Mouse (Mus musculus) MEL (cell line): Measurements from ENCODE around the gene Tex35. TPM values are rescaled to one million over a fixed set of nuclear protein-coding genes. Genes with fewer than 3 reads are reported as not detected.

Experiments
- DNase-seq: peaks from one replicate; pipeline ENCODE4 v3.0.0; 2011; ENCODE audit warnings: low read depth, low spot score
- H3K27ac ChIP-seq: 2 replicates; pipeline ENCODE4 v1.5.1; 2012; ENCODE audit warnings: low read depth, mild to moderate bottlenecking, control low read depth, low read length, moderate library complexity; ENCODE audit not compliant: control insufficient read depth
- H3K27me3 ChIP-seq, 2 experiments: fragments of 150-350 bp in 1 of 2; sonication (generic) in 1 of 2; 2 replicates each; pipeline ENCODE4 v1.6.1; 2012; ENCODE audit warnings: low read length in 2 of 2, mild to moderate bottlenecking in 2 of 2, improper control_type of control experiment in 1 of 2, moderate library complexity in 1 of 2; ENCODE audit not compliant: insufficient read depth in 2 of 2, control insufficient read depth in 1 of 2
- H3K36me3 ChIP-seq, 2 experiments: 2 replicates each; pipeline ENCODE4 v1.6.1; 2012 to 2014; ENCODE audit warnings: low read length in 2 of 2, improper control_type of control experiment in 1 of 2, inconsistent platforms in 1 of 2, mild to moderate bottlenecking in 1 of 2; ENCODE audit not compliant: insufficient read depth in 2 of 2, control insufficient read depth in 1 of 2
- H3K4me1 ChIP-seq, 2 experiments: fragments of 150-350 bp in 1 of 2; sonication (generic) in 1 of 2; 2 replicates each; pipeline ENCODE4 v1.6.1; 2012; ENCODE audit warnings: low read length in 2 of 2, improper control_type of control experiment in 1 of 2, mild to moderate bottlenecking in 1 of 2; ENCODE audit not compliant: insufficient read depth in 2 of 2, control insufficient read depth in 1 of 2
- H3K4me3 ChIP-seq, 2 experiments: fragments of 150-350 bp in 1 of 2; sonication (generic) in 1 of 2; 2 replicates each; pipeline ENCODE4 v1.5.1; 2012; ENCODE audit warnings: low read depth in 2 of 2, low read length in 2 of 2, mild to moderate bottlenecking in 2 of 2, moderate library complexity in 2 of 2, control low read depth in 1 of 2, improper control_type of control experiment in 1 of 2; ENCODE audit not compliant: control insufficient read depth in 1 of 2, insufficient read depth in 1 of 2
- H3K79me2 ChIP-seq: 2 replicates; pipeline ENCODE4 v1.6.1; 2012; ENCODE audit warnings: mild to moderate bottlenecking, low read length, moderate library complexity; ENCODE audit not compliant: control insufficient read depth, poor library complexity, insufficient read depth
- H3K9ac ChIP-seq: 2 replicates; pipeline ENCODE4 v1.6.1; 2012; ENCODE audit warnings: low read depth, mild to moderate bottlenecking, control low read depth, low read length, moderate library complexity; ENCODE audit not compliant: control insufficient read depth, poor library complexity, severe bottlenecking
- H3K9me3 ChIP-seq: fragments of 150-350 bp; sonication (generic); replicated peaks from 2 replicates; pipeline ENCODE4 v1.6.1; 2012; ENCODE audit warnings: mild to moderate bottlenecking, low read length, improper control_type of control experiment, moderate library complexity; ENCODE audit not compliant: insufficient read depth
- CHD1 ChIP-seq: IDR thresholded peaks from 2 replicates; pipeline ENCODE4 v1.6.1; 2012; ENCODE audit warnings: low read depth, mild to moderate bottlenecking, inconsistent platforms, low read length, improper control_type of control experiment
- ELF1 ChIP-seq: IDR thresholded peaks from 2 replicates; pipeline ENCODE4 v1.6.1; 2014; ENCODE audit warnings: low read depth, mild to moderate bottlenecking, inconsistent platforms, low read length, improper control_type of control experiment, moderate library complexity
- EP300 ChIP-seq, 2 experiments: IDR thresholded peaks; 2 replicates each; pipeline ENCODE4 v1.6.1; 2011; ENCODE audit warnings: improper control_type of control experiment in 2 of 2, low read length in 2 of 2, low read depth in 1 of 2, mild to moderate bottlenecking in 1 of 2
- ETS1 ChIP-seq: IDR thresholded peaks from 2 replicates; pipeline ENCODE4 v1.6.1; 2012; ENCODE audit warnings: low read depth, mild to moderate bottlenecking, inconsistent platforms, low read length, improper control_type of control experiment, moderate library complexity
- GATA1 ChIP-seq: IDR thresholded peaks from 2 replicates; pipeline ENCODE4 v1.6.1; 2011; ENCODE audit warnings: low read depth, low read length, improper control_type of control experiment
- HCFC1 ChIP-seq: IDR thresholded peaks from 2 replicates; pipeline ENCODE4 v1.6.1; 2012; ENCODE audit warnings: low read depth, mild to moderate bottlenecking, inconsistent platforms, low read length, improper control_type of control experiment, moderate library complexity
- KAT2A ChIP-seq: conservative IDR thresholded peaks from 2 replicates; pipeline ENCODE4 v1.6.1; 2012; ENCODE audit warnings: low read depth, low read length, improper control_type of control experiment, inconsistent platforms
- MAFK ChIP-seq: IDR thresholded peaks from 2 replicates; pipeline ENCODE4 v1.6.1; 2011; ENCODE audit warnings: low read depth, mild to moderate bottlenecking, low read length, improper control_type of control experiment, borderline replicate concordance
- MAX ChIP-seq: IDR thresholded peaks from 2 replicates; pipeline ENCODE4 v1.6.1; 2011; ENCODE audit warnings: low read length, improper control_type of control experiment
- MEF2A ChIP-seq: IDR thresholded peaks from 2 replicates; pipeline ENCODE4 v1.6.1; 2014; ENCODE audit warnings: low read depth, mild to moderate bottlenecking, inconsistent platforms, low read length, improper control_type of control experiment; ENCODE audit not compliant: poor library complexity, insufficient replicate concordance, severe bottlenecking; ENCODE audit errors: extremely low read depth
- RAD21 ChIP-seq: IDR thresholded peaks from 2 replicates; pipeline ENCODE4 v1.6.1; 2011; ENCODE audit warnings: mild to moderate bottlenecking, low read depth, low read length, improper control_type of control experiment
- RCOR1 ChIP-seq: IDR thresholded peaks from 2 replicates; pipeline ENCODE4 v1.6.1; 2012; ENCODE audit warnings: low read depth, mild to moderate bottlenecking, inconsistent platforms, low read length, improper control_type of control experiment
- SMC3 ChIP-seq: IDR thresholded peaks from 2 replicates; pipeline ENCODE4 v1.6.1; 2011; ENCODE audit warnings: low read depth, low read length, improper control_type of control experiment
- TBP ChIP-seq: IDR thresholded peaks from 2 replicates; pipeline ENCODE4 v1.8.0; 2011; ENCODE audit warnings: low read depth, low read length, improper control_type of control experiment
- TCF12 ChIP-seq: IDR thresholded peaks from 2 replicates; pipeline ENCODE4 v1.6.1; 2014; ENCODE audit warnings: low read depth, mild to moderate bottlenecking, inconsistent platforms, low read length, improper control_type of control experiment, moderate library complexity
- UBTF ChIP-seq: IDR thresholded peaks from 2 replicates; pipeline ENCODE4 v1.6.1; 2012; ENCODE audit warnings: low read depth, mild to moderate bottlenecking, inconsistent platforms, low read length, improper control_type of control experiment, moderate library complexity, borderline replicate concordance; ENCODE audit not compliant: insufficient read depth
- USF1 ChIP-seq: IDR thresholded peaks from 2 replicates; pipeline ENCODE4 v1.6.1; 2014; ENCODE audit warnings: low read depth, mild to moderate bottlenecking, inconsistent platforms, low read length, improper control_type of control experiment, moderate library complexity
- ZKSCAN1 ChIP-seq: IDR thresholded peaks from 2 replicates; pipeline ENCODE4 v1.6.1; 2012; ENCODE audit warnings: low read depth, mild to moderate bottlenecking, inconsistent platforms, low read length, improper control_type of control experiment, moderate library complexity
- ZMIZ1 ChIP-seq: IDR thresholded peaks from 2 replicates; pipeline ENCODE4 v1.6.1; 2012; ENCODE audit warnings: low read depth, mild to moderate bottlenecking, inconsistent platforms, low read length, improper control_type of control experiment, moderate library complexity
- ZNF384 ChIP-seq: IDR thresholded peaks from 2 replicates; pipeline ENCODE4 v1.6.1; 2012; ENCODE audit warnings: low read depth, mild to moderate bottlenecking, inconsistent platforms, low read length, improper control_type of control experiment
- polyA plus RNA-seq, 2 experiments: library from polyadenylated mRNA; stranded (reverse) in 1 of 2; unstranded in 1 of 2; fragments of >175 nt in 1 of 2; fragments of >200 nt in 1 of 2; gene quantifications; 2 replicates each; pipeline versions ENCODE4 v1.2.1 to v1.2.4; 2012; ENCODE audit warnings: low replicate concordance in 2 of 2, low read depth in 1 of 2; ENCODE audit not compliant: insufficient read length in 2 of 2, insufficient read depth in 1 of 2, missing spikeins in 1 of 2
- total RNA-seq: library from RNA; depleted of rRNA; stranded (reverse); fragments of 300-350 nt; gene quantifications from 2 replicates; pipeline ENCODE4 v1.2.3, GENCODE M21; 2012

Tex35 gene
- total and polyA plus RNA-seq, 3 experiments: not detected

DNA sequence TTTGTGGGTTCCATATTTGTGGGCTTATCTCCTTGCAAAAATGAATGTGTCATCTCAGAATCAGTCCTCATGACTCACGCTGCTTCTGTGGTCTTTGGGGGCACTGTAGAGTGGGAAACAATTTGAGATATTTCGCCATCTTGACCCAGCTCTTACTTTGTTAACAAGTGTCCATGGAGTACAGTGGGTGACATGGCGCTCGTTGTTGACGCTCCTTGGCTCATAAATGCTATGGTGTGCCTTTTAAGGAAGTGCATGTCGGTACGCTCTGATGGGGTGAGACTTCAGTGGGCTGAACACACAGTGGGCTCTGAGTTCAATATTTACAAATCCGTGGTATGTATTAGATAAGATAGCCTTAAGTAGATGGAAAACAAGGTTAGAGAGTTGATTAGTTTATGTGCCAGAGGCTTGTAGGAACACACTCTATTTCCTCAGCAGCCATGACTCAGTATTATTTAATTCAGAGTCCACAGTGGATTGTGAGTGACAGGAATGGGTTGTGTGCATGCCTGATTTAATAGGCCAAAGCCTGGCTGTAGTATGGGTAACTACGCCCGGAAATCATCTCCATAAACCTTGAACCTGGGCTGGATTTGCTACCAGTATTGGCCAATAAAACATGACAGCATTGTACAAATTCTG, 46.6 kb downstream of the Tex35 start:
- Histone ChIP-seq H3K9me3 (no peaks in the 10 kb centered on the region), H3K36me3 (peaks cover 0 to 5% of the 10 kb centered on the region in 2 experiments; a peak in 2 of 4 replicates)

DNA sequence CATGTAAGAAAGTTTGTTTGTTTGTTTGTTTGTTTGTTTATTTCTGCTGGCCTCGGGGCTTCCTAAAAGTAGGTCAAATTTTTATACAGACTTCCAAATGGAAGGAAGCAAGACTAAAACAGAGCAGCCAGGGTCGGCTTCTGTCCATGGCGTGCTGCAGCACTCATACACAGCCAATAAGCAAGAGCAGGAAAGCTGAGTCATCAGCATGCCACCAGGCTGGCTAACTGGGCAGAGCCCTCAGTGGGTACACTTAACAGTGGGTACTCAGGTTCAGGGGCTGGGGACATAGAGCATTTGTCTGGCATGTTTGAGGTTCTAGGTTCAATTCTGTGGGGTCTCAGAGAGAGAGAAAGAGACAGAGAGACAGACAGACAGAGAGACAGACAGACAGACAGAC, 47.3 kb downstream of the Tex35 start:
- H3K9me3 ChIP-seq: no peaks in the 10 kb centered on the region
- no peak for TF ChIP-seq RCOR1
- TF ChIP-seq CHD1: no peak
- DNase-seq: no peak
- H3K9ac ChIP-seq: no peak overlapping the region
- H3K36me3 ChIP-seq: peaks cover 0 to 7% of the 10 kb centered on the region in 2 experiments; a peak in 2 of 4 replicates
- H3K27ac ChIP-seq: no peak overlapping the region
- peaks cover 0 to 7% of the 10 kb centered on the region in 2 experiments; a peak in 2 of 4 replicates for H3K4me1 ChIP-seq
- H3K27me3 ChIP-seq: no peaks in the 10 kb centered on the region
- H3K79me2 ChIP-seq: no peaks in the 10 kb centered on the region
- H3K4me3 ChIP-seq: no peak overlapping the region

More for the DNA sequence above, 46.6 kb downstream of the Tex35 start:
- Histone ChIP-seq H3K27me3 (no peaks in the 10 kb centered on the region), H3K9ac (no peak overlapping the region), H3K4me3 (no peak overlapping the region), H3K27ac (no peak overlapping the region), H3K79me2 (no peaks in the 10 kb centered on the region), H3K4me1 (peaks cover 0 to 7% of the 10 kb centered on the region in 2 experiments; a peak in 2 of 4 replicates)
- DNase-seq: peak; percentile 37
- TF ChIP-seq ETS1 (0 out of 2 replicates have a peak, but pooled peaks have one; percentile 17), GATA1 (0 out of 2 replicates have a peak, but pooled peaks have one; percentile 18), RAD21 (no peak)
- TF ChIP-seq, all 39 proteins: peak for 2

DNA sequence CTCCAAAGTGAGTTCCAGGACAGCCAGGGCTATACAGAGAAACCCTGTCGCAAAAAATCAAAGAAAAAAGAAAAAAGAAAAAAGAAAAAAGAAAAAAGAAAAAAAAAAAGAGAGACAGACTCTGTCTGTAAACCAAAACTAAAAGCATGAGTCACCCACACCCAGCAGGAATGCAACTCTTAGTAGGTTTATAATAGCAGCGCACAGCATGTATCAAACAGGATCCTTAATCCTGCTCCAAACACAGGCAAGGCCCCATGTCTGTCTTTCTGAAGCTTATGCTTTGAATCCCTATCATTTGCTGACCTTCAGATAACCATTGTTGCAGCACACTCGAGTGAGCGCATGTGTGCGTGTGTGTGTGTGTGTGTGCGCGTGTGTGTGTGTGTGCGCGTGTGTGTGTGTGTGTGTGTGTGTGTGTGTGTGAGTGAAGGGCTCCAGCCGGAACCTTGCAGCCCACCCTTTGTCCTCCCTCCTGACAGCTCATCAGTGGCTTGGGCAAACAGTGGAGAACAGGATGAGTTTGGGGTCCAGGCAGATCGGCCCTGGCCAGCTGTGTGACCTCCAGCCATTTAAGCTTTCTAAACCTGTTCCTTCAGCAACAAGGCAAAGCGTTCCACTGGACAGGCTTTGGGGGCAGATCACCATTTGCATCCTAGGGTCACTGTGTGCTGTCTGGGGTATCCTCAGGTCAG, 47.9 kb downstream of the Tex35 start:
- Histone ChIP-seq H3K79me2 (no peaks in the 10 kb centered on the region), H3K36me3 (peaks cover 0 to 12% of the 10 kb centered on the region in 2 experiments; a peak in 2 of 4 replicates), H3K27me3 (no peaks in the 10 kb centered on the region), H3K27ac (no peak overlapping the region), H3K4me1 (peaks cover 0 to 10% of the 10 kb centered on the region in 2 experiments; a peak in 2 of 4 replicates), H3K4me3 (no peak overlapping the region), H3K9ac (no peak overlapping the region), H3K9me3 (no peaks in the 10 kb centered on the region)
- TF ChIP-seq ZKSCAN1 (no peak), MEF2A (no peak), SMC3 (no peak), MAFK (no peak), TBP (no peak), ZMIZ1 (no peak), ZNF384 (no peak), USF1 (no peak), KAT2A (no peak), TCF12 (no peak), ELF1 (no peak), EP300 (IDR thresholded peaks at IDR 0.05; ENCODE audit: low read depth in 1 of 2, low read length in 2 of 2) (no peak), MAX (no peak), HCFC1 (no peak), UBTF (no peak)
- no peak for DNase-seq
